Mouse (Mus musculus) E14TG2a.4 (cell line): Measurements from ENCODE around the gene Ube2q2.

Experiments
- CTCF ChIP-seq: conservative IDR thresholded peaks from 2 replicates; pipeline ENCODE4 v1.5.1; 2014; ENCODE audit warnings: low read length
- POU5F1 ChIP-seq: IDR thresholded peaks from 2 replicates; pipeline ENCODE4 v1.6.1; 2014; ENCODE audit warnings: low read length, borderline replicate concordance

DNA sequence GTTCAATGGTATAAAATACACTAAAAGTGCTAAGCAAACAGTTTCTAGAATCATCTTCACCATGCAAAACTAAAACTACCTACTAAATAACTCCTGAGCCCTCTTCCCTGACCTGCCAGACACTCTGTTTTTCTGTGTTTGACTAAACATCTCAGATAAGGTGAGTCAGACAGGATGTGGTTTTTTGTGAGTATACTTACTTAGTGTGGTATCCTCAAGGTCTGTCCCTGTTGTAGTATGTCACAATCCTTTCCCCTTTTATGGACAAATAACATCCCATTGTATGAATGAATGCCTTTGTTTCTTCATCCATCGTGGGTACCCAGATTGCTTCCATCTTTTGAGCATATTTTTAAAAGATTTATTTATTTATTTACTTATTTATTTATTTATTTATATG lies 22.4 kb upstream of the Ube2q2 start:
- no peak for TF ChIP-seq CTCF
- no peak for TF ChIP-seq POU5F1
